Mouse (Mus musculus) embryo, embryonic 10 days (tissue): ENCODE measurements around the gene Fam20b.

ENCODE experiments used
- DNase-seq: peaks from one replicate; pipeline ENCODE4 v3.0.0-alpha.2; 2015; ENCODE audit warnings: low spot score

Gene Fam20b

GRCm38 (mm10) chr1:156633095-156633494, 85.8 kb downstream of the Fam20b start:
- peak; percentile 67 for DNase-seq

- DNase-seq, result peak; percentile 22
These were observed 87.9 kb downstream of the Fam20b start for GRCm38 (mm10) chr1:156630965-156631364.

GRCm38 (mm10) chr1:156629984-156630383, 88.9 kb downstream of the Fam20b start:
- no peak for DNase-seq
